Comparison of ENCODE assay signal across 9 mouse cellular contexts in the genomic region with DNA sequence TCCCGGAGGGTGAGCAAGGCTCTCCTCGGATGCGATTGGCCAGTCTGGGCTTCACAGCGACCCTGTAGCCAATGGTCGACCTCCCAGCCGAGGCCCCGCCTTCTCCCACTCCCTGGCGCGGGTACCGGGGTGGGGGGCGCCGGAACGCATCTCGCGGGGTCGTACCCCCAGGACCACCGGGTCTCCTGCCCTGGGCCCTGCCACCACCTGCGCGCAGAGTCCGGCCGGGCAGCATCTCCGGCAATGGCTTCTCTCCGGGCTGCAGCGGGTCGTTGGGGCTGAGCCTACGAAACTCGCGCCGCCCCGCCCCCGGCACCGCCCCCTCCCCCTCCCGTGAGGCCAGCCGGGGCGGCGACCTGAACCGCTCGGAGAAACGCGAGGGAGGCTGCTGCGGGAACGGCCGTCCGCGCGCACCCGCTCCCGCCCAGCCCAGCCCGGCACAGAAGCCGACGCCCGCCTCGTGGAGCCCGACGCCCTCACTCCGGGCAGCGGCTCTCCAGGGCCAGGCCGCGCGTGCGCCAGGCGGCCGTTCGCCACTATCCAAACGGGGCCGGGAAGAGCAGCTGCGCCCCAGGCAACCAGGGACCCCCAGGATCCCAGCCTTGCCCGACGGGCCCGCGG. TPM values are rescaled to one million over a fixed set of nuclear protein-coding genes. Genes with fewer than 3 reads are reported as not detected.
DNase-seq lines count a peak whose midpoint lies in the region; ATAC-seq and TF ChIP-seq lines count a peak whose summit lies in the region.
"Had no signal": no experiment of that assay in that cellular context is flagged by ENCODE, and none has a peak within 500 bp of the region (broad histone marks: within the 10 kb centered on the region; RNA-seq: fewer than 3 reads in every experiment).

Gene Hmx1 (plus strand): TSS at position 618 of the 621 bp plus-strand sequence.

- H3K27me3 ChIP-seq in kidney, embryonic 14.5 days (ENCODE audit: control insufficient read depth, insufficient read depth, low read length) = peaks cover 100% of the 10 kb centered on the region
- peaks cover 96% of the 10 kb centered on the region for H3K27me3 ChIP-seq in embryonic facial prominence, embryonic 11.5 days (ENCODE audit: control insufficient read depth, insufficient read depth, low read length)
- H3K27me3 ChIP-seq in intestine, postnatal 0 days (replicated peaks; ENCODE audit: control insufficient read depth, insufficient read depth, low read length) = peaks cover 97% of the 10 kb centered on the region
- H3K27me3 ChIP-seq in neural tube, embryonic 14.5 days (ENCODE audit: control insufficient read depth, insufficient read depth, low read length) = peaks cover 95% of the 10 kb centered on the region

- no peaks in the 10 kb centered on the region for H3K9me3 ChIP-seq in kidney, embryonic 14.5 days (ENCODE audit: control insufficient read depth, low read length)
- no peaks in the 10 kb centered on the region for H3K9me3 ChIP-seq in embryonic facial prominence, embryonic 11.5 days (replicated peaks; ENCODE audit: control insufficient read depth, low read length)
- no peaks in the 10 kb centered on the region for H3K9me3 ChIP-seq in intestine, postnatal 0 days (ENCODE audit: control insufficient read depth)
- H3K9me3 ChIP-seq in neural tube, embryonic 14.5 days (ENCODE audit: control insufficient read depth, low read length) = no peaks in the 10 kb centered on the region

- peak within 1 kb of the TSS; percentile 43 for H3K4me3 ChIP-seq in kidney, embryonic 14.5 days (ENCODE audit: low read length)
- H3K4me3 ChIP-seq in embryonic facial prominence, embryonic 11.5 days (ENCODE audit: low read depth, low read length) = peak within 1 kb of the TSS; percentile 55
- peak within 1 kb of the TSS; percentile 40 for H3K4me3 ChIP-seq in intestine, postnatal 0 days (ENCODE audit: low read depth, low read length)
- H3K4me3 ChIP-seq in neural tube, embryonic 14.5 days (ENCODE audit: low read depth, low read length) = peak within 1 kb of the TSS; percentile 26

- under 1% methylated on average over 59 of the region's 71 CpGs for WGBS in kidney, embryonic 14.5 days
- WGBS in embryonic facial prominence, embryonic 11.5 days = under 1% methylated on average over 52 of the region's 71 CpGs
- under 1% methylated on average over 56 of the region's 71 CpGs for WGBS in intestine, postnatal 0 days
- WGBS in neural tube, embryonic 14.5 days = under 1% methylated on average over 53 of the region's 71 CpGs

- DNase-seq in kidney, adult 11 months = no peak
- peak; percentile 81 for DNase-seq in embryonic facial prominence, embryonic 11.5 days (ENCODE audit: low spot score)
- DNase-seq in right cerebral cortex, adult 2 months (ENCODE audit: low spot score in 2 of 2) = no peak

- H3K4me2 ChIP-seq in kidney, embryonic 14.5 days (replicated peaks; ENCODE audit: low read depth, low read length) = peak within 1 kb of the TSS; percentile 58
- H3K4me2 ChIP-seq in embryonic facial prominence, embryonic 11.5 days (ENCODE audit: low read depth, low read length) = peak within 1 kb of the TSS; percentile 87
- H3K4me2 ChIP-seq in intestine, postnatal 0 days (replicated peaks; ENCODE audit: low read depth) = peak within 1 kb of the TSS; percentile 59
- H3K4me2 ChIP-seq in neural tube, embryonic 14.5 days (ENCODE audit: low read depth, low read length) = peak within 1 kb of the TSS; percentile 41

- no peaks in the 10 kb centered on the region for H3K36me3 ChIP-seq in kidney, embryonic 14.5 days (ENCODE audit: control insufficient read depth, insufficient read depth, low read length)
- H3K36me3 ChIP-seq in embryonic facial prominence, embryonic 11.5 days (replicated peaks; ENCODE audit: control insufficient read depth, insufficient read depth, low read depth, low read length) = no peaks in the 10 kb centered on the region
- H3K36me3 ChIP-seq in intestine, postnatal 0 days (ENCODE audit: control insufficient read depth, insufficient read depth) = no peaks in the 10 kb centered on the region
- H3K36me3 ChIP-seq in neural tube, embryonic 14.5 days (ENCODE audit: control insufficient read depth, insufficient read depth, low read length) = no peaks in the 10 kb centered on the region

- 0 out of 2 replicates have a peak within 1 kb of the TSS, but pooled peaks have one; percentile 0 for H3K9ac ChIP-seq in kidney, embryonic 14.5 days (ENCODE audit: low read depth, low read length)
- peak within 1 kb of the TSS; percentile 47 for H3K9ac ChIP-seq in embryonic facial prominence, embryonic 11.5 days (replicated peaks; ENCODE audit: low read length)
- no peak within 1 kb of the TSS for H3K9ac ChIP-seq in intestine, postnatal 0 days (ENCODE audit: low read depth, low read length)
- H3K9ac ChIP-seq in neural tube, embryonic 14.5 days (replicated peaks; ENCODE audit: low read depth, low read length) = no peak within 1 kb of the TSS

- no peak within 1 kb of the TSS for H3K27ac ChIP-seq in kidney, embryonic 14.5 days (ENCODE audit: low read depth, low read length)
- H3K27ac ChIP-seq in embryonic facial prominence, embryonic 11.5 days (replicated peaks; ENCODE audit: low read depth, low read length) = no peak within 1 kb of the TSS
- H3K27ac ChIP-seq in intestine, postnatal 0 days (ENCODE audit: low read depth, low read length) = no peak within 1 kb of the TSS
- H3K27ac ChIP-seq in neural tube, embryonic 14.5 days (ENCODE audit: low read depth, low read length) = no peak within 1 kb of the TSS

- TF ChIP-seq CTCF in intestine, postnatal 0 days (IDR thresholded peaks at IDR 0.05; ENCODE audit: low read depth) = no peak

- peak; percentile 91 for ATAC-seq in kidney, embryonic 14.5 days (ENCODE audit: low FRiP score, low TSS enrichment)
- peak; percentile 87 for ATAC-seq in embryonic facial prominence, embryonic 11.5 days (replicated peaks; ENCODE audit: insufficient number of reproducible peaks, low FRiP score, low TSS enrichment, low read depth)
- ATAC-seq in intestine, postnatal 0 days = peak; percentile 32; the same call in 1 of the 2 replicates
- ATAC-seq in neural tube, embryonic 14.5 days (ENCODE audit: low read depth) = peak; percentile 83
- ATAC-seq in megakaryocyte, adult 5-6 weeks (ENCODE audit: poor library complexity, severe bottlenecking) = no peak
- no peak for ATAC-seq in frontal cortex, adult (ENCODE audit: low TSS enrichment)

- H3K4me1 ChIP-seq in kidney, embryonic 14.5 days (ENCODE audit: control insufficient read depth, insufficient read depth, low read length) = peaks cover 5% of the 10 kb centered on the region; the same call in 1 of the 2 replicates
- H3K4me1 ChIP-seq in embryonic facial prominence, embryonic 11.5 days (ENCODE audit: control insufficient read depth, insufficient read depth, low read length) = peaks cover 7% of the 10 kb centered on the region
- H3K4me1 ChIP-seq in intestine, postnatal 0 days (replicated peaks; ENCODE audit: control insufficient read depth, insufficient read depth, low read length) = no peaks in the 10 kb centered on the region
- no peaks in the 10 kb centered on the region for H3K4me1 ChIP-seq in neural tube, embryonic 14.5 days (ENCODE audit: control insufficient read depth, insufficient read depth, low read length)

RNA-seq across cellular contexts. Expression of gene Hmx1, which starts in this region (rescaled TPM):
- not detected in 2 replicates for polyA plus RNA-seq in kidney, embryonic 14.5 days (2014; fragmentation: Nextera tagmentation; extraction: Ambion mirVana)
- polyA plus RNA-seq in embryonic facial prominence, embryonic 11.5 days (2014; fragmentation: Nextera tagmentation; extraction: Ambion mirVana) = 11.8 and 12.3 TPM in 2 replicates
- not detected in 2 replicates for polyA plus RNA-seq in intestine, postnatal 0 days (2015; fragmentation: Nextera tagmentation; extraction: Ambion mirVana)
- 0.17 and 3.3 TPM in 2 replicates for polyA plus RNA-seq in neural tube, embryonic 14.5 days (2014; fragmentation: Nextera tagmentation; extraction: Ambion mirVana)
- not detected in 2 replicates for total RNA-seq in megakaryocyte, adult 5-6 weeks (2015)
- total RNA-seq in megakaryocyte, adult 5-6 weeks (2017) = not detected in 2 replicates
- polyA plus RNA-seq: large intestine, adult 2 months had no signal

Comparison
In these comparisons a context has a peak if more than half of its experiments do, and no peak if none do; other contexts are left out.
1. Peak in ATAC-seq, H3K4me3 ChIP-seq, H3K9ac ChIP-seq and H3K4me2 ChIP-seq in kidney, embryonic 14.5 days; RNA of the gene not detected or under 1 TPM.
2. Peak in ATAC-seq, H3K4me3 ChIP-seq and H3K4me2 ChIP-seq in intestine, postnatal 0 days; RNA of the gene not detected or under 1 TPM.
3. ATAC-seq: peak in embryonic facial prominence, embryonic 11.5 days (single experiment) and neural tube, embryonic 14.5 days (single experiment); none in megakaryocyte, adult 5-6 weeks (single experiment) and frontal cortex, adult (single experiment).
4. Peak in every context shown above with its lines, with median percentiles within 50 percentile points of each other: H3K4me2 ChIP-seq and H3K4me3 ChIP-seq.